Mouse (Mus musculus) mouse trophoblast stem cell (cell line): ENCODE measurements around the gene Stra6l.

Experiments
- in situ Hi-C, 2 experiments: fragments of 300-500 bp; cut with MseI, MboI; formaldehyde crosslinking; loops; 2 replicates in 1 of 2; 3 replicates in 1 of 2; pipeline ENCODE4 v1.15.1; 2025

Stra6l gene

GRCm38 (mm10) chr4:45831996-45832395 is 16.5 kb upstream of the Stra6l start:
- in situ Hi-C loops = no loop called here

DNA sequence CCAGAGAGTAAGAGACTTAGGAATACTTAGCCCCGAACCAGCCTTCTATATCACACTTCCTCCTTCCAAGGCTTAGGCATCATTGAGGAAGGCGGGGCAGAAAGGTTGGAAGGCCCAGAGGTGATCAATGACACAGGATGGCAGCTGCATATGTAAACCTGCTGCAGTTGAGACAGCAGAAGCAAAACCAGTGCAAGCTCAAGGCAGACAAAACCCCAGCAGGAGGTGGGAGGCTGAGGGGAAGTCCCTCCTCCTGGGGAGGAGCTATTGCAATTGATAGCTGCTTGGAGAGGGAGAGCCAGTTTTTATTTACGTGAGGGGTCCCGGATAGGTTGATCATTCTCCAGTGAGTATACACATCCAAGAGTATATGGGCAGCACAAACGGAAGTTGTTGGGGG is 15.0 kb upstream of the Stra6l start:
- in situ Hi-C loops = no loop called here

DNA sequence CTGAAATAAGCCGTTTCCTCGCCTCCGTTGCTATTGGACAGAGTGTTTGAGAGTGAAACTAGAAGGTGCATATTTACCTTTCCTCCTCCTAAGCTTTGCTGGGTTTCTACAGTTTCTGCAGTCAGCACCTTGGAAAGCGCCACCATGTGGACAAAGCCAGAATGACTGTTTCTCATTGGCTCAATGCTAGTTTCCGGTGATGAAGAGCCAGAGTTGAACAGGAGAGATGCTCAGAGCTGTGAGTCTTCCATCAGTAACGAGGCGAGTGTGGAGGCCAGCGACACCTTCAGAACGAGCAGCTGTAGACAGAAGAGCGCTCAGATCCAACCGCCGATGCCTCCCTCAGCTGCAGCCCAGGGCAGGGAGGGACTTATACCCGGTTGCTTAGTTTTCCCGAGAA is 4.1 kb upstream of the Stra6l start:
- in situ Hi-C loops = no loop called here

DNA sequence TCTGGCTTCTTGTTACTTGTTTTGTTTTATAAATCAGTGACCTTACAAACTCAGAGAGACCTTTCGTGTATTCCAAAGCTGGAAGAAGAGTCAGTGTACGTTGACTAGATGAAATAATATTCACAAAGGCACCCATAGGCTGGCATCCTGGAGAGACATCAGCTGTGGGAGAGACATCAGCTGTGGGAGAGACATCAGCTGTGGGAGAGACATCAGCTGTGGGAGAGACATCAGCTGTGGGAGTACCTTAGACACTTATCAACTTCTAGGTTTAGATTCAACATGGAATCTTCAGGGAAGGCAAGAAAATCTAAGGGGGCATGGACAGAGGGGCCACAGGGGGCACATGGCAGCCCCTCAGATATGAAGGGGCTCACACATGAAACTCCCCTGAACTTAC is 2.2 kb upstream of the Stra6l start:
- in situ Hi-C loops = no loop called here

- in situ Hi-C loops = no loop called here
These were observed 327 bp downstream of the Stra6l start for GRCm38 (mm10) chr4:45848825-45849156.

GRCm38 (mm10) chr4:45849419-45849818 is 955 bp downstream of the Stra6l start:
- in situ Hi-C loops = no loop called here

DNA sequence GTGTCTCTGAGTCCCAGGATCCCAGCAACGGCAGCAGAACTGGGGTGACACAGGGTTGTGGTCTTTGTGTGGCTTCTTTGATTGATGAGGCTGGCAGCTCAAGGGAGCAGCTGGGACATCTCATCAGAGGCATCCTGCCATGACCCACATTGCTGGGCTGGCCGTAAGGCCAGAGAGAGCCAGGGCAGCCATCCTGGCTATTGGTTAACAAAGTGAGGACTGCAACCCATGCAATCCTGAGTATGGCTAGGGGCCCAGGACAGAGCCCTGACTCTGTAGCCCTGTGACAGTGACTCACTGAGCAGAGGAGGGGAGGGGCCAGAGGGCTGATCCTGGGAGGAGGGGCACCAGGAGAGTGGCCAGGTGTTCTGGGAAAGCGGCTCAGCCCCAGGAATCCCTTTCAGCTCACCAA is 3.2 kb downstream of the Stra6l start:
- in situ Hi-C loops = no loop called here

DNA sequence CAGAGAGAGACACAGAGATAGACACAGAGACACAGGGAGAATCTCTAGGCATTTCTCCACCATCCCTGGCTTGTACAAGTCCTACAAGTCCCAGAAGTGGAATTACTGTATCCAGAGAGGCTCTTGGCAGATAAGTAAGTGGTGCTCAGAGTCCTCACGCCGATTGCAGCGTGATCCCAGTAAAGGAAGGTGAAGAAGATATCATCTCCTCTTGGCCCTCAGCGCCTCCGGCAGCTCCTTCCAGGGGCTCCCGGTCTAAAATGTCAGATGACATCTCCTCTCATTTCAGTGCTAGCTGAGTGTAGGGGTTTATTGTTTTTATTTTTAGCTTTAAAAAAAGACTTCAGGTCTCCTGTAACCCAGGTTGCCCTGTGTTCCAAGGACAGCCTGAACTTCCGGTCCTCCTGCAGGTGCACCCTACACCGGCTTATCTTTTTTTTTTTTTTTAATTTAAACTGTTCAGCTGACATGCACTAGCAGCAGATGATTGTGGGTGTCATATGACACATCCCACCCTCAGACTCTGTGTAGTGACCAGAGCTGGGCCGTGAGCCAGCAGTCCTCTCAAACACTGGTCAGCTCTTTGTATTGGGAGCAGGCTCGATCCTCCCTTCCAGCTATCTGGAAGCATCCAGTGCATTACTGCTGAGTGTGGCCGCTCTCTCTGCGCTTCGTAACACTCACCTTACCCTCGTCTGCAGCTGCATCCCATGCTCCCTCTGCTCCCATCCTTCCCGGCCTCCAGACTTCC is 5.2 kb downstream of the Stra6l start:
- in situ Hi-C loops = no loop called here

GRCm38 (mm10) chr4:45855803-45856424 is 7.5 kb downstream of the Stra6l start:
- in situ Hi-C loops = no loop called here

- in situ Hi-C loops = no loop called here
These were observed 12.7 kb downstream of the Stra6l start for GRCm38 (mm10) chr4:45861160-45861559.

GRCm38 (mm10) chr4:45867416-45867815 is 19.0 kb downstream of the Stra6l start:
- in situ Hi-C loops = no loop called here

DNA sequence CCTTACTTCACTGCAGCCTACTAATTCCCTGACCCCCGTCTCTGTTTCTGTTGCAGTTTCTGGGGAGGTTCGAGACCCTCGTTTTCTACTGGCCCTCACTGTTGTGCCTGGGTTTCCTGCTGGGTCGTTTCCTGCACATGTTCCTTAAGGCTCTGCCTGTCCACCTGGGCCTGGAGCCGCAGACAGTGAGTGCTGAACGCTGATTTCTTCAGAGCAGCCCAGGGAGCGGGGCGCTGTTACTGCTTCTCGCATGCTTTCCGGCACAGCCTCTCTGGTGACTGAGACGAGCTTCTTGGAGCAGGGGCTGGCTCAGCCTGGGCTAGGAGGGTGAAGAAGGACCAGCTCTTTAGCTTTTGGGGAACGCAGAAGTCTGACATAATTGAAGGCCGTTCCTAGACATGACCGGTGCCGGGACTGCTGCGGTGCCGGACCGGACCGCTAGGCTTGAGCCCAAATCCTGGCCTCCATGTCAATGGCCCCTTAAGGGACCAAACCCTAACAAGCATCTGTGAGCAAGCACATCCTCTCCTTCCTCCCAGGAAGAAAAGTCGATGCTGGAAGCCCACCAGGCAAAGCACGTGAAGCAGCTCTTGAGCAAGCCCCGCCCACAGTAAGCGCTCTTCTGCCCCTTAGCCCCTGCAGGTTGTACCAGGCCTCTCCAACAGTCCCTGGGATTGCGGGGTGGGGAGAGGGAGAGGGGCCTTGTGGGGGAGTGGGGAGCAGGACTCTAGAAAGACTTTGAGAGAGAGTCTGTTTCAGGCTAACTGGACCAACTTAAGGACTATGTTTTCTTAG is 20.8 kb downstream of the Stra6l start:
- in situ Hi-C loops = no loop called here

DNA sequence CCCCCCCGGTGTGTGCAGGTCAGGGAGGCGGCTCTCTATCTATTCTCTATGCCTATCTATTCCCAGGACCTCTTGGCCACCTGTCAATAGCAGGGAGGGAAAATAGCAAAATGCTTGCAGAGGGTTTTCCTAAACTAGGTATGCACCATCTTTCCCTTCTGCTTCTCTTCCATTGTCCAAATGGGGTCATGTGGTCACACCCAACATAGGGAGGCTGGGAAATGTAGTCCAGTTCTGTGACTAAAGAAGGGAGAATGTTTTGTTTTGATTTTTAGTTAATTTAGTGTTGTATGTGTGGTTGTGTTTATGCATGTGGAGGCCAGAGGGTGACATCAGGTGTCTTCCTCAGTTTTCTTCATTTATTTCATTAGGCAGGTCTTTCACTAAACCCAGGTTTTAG is 23.7 kb downstream of the Stra6l start:
- in situ Hi-C loops = no loop called here

- in situ Hi-C loops = no loop called here
These were observed 30.5 kb downstream of the Stra6l start for GRCm38 (mm10) chr4:45878929-45879328.

GRCm38 (mm10) chr4:45882521-45882920 is 34.1 kb downstream of the Stra6l start:
- in situ Hi-C loops = no loop called here

DNA sequence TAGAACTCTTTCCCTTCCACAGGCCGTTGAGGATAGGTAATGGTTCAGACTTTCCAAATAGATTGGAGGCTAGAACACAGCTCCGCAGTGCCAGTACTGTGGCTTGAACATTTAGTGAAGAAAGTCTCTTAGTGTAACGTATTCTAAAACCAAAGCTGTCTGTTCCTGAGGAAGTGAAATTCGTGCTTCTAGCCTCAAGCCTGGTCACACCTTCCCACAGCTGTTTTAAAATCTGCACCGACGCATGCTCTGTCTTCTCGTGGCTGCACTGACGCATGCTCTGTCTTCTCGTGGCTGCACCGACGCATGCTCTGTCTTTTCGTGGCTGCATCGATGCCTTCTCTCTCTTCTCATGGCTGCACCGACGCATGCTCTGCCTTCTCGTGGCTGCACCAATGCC is 34.8 kb downstream of the Stra6l start:
- in situ Hi-C loops = no loop called here

DNA sequence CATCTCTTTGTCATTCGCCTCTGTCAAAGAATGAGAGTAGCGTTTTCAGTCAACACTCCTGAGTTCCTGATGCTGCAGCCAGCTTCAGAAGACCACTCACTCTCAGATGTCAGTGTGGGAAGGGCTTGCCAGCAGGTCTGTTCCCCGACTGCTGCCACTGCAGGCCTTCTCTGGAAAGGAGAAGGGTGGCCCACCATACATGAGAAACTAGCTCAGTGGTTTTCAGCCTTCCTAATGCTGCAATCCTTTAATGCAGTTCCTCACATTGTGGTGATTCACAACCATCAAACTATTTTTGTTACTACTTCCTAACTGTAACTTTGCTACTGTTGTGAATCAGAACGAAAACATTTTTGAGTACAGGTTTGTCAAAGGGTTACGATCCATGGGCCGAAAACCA is 41.0 kb downstream of the Stra6l start:
- in situ Hi-C loops = no loop called here

DNA sequence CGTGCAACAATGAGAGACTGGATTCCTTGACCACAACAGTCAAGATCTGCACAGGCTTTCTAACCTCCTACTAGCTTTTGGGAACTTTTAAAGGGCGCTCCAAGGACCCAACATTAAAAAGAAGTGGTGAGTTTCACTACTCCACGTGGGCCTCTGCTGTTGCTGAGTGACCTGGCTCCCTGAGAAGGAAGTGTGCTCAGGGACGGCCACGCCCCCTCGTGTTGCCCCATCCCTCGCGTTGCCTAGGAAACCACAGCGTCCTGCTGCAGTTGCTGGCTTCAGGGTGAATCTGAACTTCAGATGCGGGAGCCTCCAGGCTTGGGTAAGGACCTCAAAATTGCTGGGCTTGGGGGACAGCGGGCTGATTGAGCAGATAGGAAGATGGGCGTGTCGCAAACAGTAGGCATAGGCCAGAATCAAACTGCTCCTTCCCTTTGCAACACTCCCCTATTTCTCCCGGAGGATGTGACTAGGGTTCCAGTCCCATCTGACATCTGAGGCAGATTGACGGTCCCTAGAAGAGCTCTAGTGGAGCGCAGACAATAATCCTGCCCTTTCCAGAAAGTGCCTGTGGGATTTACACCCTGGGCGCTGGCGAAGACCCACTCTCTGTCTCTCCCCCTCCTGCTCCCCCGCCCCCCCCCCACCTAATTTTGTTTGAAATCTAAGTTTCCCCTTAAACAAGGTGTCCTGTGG is 41.8 kb downstream of the Stra6l start, which contains the start of gene Ccdc180:
Gene Ccdc180, plus strand, starts transcription at position 238 of the 696 bp plus-strand sequence.
- in situ Hi-C loops = no loop called here

- in situ Hi-C loops = no loop called here
These were observed 48.1 kb downstream of the Stra6l start for GRCm38 (mm10) chr4:45896425-45897081.

GRCm38 (mm10) chr4:45898413-45898812 is 49.9 kb downstream of the Stra6l start:
- in situ Hi-C loops = no loop called here

- in situ Hi-C loops = no loop called here
These were observed 60.8 kb downstream of the Stra6l start for GRCm38 (mm10) chr4:45909256-45909655.

- in situ Hi-C loops = no loop called here
These were observed 61.5 kb downstream of the Stra6l start for GRCm38 (mm10) chr4:45909924-45910323.
